Mouse (Mus musculus): Measurements from ENCODE around the gene Gm5741.

DNA sequence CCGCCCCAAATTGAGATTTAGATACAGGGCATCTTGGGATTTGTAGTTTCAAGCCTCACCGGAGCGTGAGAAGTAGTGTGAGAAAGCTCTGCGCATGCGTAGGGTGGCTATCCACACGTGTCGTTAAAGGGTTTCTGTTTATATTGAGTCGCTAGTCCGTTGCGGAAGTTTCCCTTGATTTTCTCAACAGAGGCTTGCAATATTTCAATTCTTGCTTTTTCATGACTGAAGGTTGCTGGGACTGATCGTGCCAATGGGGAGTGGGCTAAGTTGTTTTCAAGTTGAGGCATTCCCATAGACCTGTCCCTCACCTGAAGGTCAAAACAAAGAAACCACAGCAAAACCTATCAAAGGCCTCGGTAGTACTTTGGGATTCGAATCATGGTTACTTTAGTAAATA lies 33.0 kb downstream of the Gm5741 start:
- TF ChIP-seq CTCF (conservative IDR thresholded peaks at IDR 0.05; ENCODE audit: low read length) = no peak
- TF ChIP-seq POU5F1 (IDR thresholded peaks at IDR 0.05; ENCODE audit: borderline replicate concordance, low read length) = no peak
- no peak for TF ChIP-seq NANOG (IDR thresholded peaks at IDR 0.05; ENCODE audit: borderline replicate concordance, low read length)
